Mouse (Mus musculus) cerebellum, adult 18-20 months (tissue): Measurements from ENCODE around the gene Rnd1.
A peak's percentile ranks its signal among the peaks of the same experiment; 100 is the strongest.

Source experiments
- DNase-seq, 2 experiments: peaks; one replicate each; pipeline ENCODE4 v3.0.0; 2021

Gene Rnd1

DNA sequence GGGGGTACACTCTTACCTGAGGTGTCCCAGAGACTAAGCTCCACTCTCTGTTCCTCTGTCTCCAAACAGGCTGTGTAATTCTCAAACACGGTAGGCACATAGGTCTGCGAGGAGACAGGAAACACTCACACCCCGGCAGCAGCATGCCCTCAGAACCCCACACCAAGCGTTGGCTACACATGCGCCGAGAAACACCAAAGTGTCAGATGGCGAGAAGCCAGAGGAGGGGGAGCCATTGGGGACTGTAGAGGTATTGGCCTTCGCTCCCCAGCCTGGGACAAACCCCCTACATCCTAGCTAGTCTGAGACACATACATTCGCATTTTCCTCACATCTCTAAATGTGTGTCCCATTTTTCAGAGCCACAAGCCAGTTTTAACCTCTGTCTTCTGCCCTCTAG is 790 bp downstream of the Rnd1 start:
- peak; percentile 68 to 70 for DNase-seq

DNA sequence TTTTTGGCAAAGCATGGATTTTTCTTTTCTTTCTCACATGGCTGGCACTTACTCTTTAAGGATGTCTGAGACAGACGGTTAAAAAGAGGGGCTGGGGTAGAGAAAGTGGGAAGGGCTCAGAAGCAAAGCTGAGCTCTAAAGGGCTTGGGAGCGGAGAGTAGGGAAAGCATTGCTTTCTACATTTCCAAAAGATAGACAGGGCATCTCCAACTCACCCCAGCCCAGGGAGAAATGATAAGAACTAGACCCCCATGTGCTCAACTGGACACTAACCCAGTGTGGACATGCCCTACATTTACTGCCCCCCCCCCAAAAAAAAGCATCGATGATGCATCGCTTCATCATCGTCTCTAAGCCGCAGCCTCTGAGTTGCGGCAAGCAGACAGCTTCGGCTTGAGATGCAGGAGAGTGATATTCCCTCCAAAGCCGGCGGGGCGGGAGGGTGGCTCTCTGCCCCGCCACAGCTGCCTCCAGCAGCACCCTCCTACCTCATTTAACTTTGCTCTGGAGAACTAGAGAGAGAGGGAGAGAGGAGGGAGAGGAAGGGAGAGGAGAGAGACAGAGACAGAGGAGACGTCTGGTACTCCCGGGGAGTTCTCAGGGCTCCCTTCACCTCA is 1.5 kb downstream of the Rnd1 start:
- DNase-seq: no peak

DNA sequence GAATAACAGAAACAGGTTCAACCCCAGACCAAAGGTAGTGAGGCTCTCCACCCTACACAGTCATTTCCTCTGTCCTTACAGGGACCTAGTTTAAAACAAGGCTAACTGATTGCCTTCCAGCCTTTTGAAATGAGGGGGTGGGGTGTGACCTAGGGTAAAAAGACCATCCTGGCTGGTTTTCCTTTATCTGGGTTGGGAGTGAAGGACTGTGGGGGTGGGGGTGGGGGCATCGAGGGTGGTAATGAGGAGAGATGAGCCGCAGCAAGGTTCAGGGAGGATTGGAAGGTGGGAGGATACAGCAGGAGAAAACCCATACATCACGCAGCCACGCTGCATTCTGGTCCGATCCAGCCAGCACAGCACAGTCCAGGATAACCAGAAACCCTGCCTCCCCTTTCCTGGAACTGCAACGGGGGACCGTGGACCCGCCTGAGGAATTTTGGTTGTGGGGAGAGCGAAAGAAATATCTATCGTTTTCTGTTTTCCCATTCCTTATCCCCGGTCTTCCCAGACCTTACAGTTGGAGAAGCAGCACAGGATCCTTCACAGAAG is 2.2 kb downstream of the Rnd1 start:
- no peak for DNase-seq

DNA sequence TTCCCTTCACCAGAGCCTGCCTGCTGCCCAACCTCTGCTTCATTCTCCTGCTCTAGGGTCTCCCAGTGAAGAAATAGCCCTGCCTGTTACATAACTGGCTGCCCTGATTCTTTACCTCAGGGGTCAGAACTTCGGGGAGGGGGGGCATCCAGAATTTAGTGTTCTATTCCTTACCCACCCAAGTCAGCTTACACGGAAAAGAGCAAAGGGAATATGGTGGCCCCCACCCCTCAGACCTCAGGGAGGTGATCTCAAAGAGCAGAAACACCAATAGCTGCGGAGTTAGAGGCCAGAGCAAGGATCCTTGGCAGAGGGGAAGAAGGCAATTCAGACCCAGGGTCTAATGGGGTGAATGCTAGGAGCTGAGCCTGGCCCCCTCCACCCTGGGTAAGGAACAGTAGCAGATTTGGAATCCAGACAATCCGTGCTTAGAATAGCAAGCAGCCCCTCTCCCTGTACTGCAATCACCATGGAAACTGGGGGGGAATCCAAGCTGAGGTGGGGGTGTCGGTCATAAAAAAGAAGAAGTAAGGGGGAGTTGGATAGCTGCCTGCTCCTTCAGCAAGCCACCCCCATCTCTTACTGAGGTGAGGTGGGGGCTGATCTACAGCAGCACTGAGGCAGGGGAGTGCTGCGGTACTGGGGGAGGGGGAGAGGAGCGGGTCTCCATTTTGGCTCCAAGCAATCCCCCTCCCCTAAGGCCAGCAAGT is 2.8 kb downstream of the Rnd1 start:
- no peak for DNase-seq

DNA sequence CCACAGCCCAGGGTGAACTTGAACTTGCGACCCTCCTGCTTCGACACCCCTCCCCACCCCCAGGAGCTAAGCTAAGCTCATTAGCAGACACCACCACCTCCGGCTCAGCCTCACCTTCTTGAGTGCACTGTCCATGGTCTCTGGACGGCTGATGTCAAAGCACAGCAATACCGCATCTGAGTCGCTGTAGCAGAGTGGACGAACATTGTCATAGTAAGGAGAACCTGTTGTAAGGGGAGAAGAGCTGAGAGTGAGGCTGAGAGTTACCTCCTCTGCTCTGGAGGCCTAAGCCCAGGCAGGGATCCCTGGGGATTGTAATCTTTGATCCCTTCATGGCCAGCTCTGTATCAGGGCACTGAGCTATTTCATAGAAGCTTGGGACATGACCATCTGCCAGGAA is 3.5 kb downstream of the Rnd1 start:
- DNase-seq: no peak

DNA sequence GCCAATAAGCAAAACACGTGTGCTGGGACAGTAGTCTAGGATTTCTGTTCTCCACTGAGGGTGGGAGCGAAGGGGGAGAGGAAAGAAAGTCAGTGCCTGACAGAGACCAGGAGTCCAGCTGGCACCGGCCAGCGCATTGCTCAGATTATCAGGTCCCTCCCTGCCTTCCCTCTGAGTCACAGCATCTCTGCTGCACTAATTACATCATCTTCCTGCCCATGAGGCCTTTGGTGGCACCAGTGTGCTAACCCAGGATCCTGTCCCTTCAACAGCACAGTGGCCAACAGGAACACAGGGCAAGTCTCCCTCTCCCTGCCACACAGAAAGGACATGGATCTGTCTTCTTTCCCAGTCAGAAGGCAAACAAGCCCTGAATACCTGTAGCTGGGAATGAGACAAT is 4.7 kb downstream of the Rnd1 start:
- peak in 1 of 2 experiments; percentile 35 for DNase-seq

DNA sequence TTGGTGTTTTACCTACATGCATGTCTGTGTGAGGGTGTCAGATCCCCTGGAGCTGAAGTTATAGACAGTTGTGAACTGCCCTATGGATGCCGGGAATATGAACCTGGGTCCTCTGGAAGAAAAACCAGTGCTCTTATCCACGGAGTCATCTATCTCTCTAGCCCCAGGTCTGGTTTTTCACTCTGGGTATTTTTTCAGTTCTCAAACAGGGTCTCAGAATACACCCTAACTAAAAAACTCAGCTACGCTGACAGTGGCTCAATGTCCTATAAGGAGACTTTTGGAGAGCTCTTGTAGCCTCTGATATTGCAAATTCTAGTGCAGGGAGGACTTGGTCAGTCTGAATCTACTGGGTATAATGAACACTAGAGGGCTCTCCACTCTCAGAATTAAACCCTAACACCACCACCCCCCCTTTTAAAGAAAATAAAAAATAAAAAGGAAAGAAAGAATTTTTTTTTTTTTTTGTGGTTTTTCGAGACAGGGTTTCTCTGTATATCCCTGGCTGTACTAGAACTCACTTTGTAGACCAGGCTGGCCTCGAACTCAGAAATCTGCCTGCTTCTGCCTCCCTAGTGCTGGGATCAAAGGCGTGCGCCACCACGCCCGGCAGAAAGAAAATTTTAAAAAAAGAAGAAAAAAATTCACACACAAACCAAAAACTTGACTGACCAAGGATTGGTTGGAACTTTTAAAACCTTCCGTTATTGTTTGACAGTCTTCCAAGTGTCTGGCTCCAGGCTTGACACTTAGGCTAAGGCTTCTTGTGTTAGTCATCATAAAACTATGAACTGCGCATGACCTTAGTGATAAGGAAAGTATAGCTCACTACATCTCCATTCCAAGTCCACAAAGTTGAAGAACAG is 13.0 kb downstream of the Rnd1 start:
- DNase-seq: no peak

DNA sequence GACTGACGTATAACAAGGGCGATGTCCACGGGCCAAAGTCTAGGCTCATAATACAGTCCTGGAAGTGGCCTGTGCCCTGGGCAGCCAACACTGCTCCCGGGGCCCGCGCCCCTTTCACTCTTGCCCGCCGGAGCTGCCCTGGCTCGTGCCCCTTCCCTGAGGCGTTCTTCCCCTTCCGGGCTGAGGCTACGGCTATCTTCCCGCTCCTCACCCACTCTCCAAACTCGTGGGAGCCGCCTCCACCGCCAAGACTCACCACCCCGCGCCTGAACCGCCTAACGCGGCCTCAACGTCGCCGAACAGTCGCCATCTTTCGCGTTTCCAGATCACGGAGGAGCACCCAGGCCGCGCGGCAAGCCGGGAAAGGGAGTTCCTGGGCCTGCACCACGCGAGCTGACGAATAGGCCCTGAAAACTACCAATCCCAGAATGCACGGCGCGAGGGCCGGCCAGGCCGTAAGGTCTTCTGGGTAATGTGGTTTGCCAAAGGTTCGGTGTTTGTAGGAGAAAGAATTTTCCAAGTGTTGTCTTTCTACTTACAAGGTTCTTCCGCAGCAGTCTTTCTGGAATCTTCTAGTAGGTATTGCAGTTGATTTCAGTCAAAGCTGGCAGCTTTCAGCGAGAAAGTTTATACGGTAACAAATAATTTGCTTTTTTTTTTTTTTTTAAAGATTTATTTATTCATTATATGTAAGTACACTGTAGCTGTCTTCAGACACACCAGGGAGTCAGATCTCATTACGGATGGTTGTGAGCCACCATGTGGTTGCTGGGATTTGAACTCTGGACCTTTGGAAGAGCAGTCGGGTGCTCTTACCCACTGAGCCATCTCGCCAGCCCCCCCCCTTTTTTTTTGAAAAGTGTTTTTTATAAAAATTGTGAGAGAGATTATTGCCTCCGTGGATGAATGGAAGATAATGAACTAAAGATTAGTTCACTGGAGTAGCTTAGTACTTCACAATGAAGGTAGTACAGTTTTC is 14.4 kb downstream of the Rnd1 start, which contains the start of gene Ddx23:
Ddx23 (minus strand) TSS at position 328 of the 979 bp plus-strand sequence.
- DNase-seq: peak; percentile 95 to 99

DNA sequence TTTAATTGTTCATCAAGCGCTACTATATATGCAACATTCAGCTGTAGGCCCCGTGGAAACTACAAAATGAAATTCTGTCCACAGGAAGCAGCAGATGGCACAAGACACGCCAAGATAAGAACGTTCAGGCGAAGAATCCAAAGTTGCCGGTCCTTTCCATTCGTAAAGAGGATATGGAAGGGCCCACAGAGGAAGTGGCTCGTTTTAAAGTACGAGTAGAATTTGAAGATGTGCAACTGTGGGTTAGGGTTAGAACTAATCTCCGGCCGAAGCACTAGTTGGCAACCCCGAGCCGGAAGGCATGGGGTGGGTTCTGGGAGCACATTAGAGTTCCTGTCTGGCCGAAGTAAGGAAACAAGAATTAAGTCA is 15.1 kb downstream of the Rnd1 start:
- DNase-seq: no peak

DNA sequence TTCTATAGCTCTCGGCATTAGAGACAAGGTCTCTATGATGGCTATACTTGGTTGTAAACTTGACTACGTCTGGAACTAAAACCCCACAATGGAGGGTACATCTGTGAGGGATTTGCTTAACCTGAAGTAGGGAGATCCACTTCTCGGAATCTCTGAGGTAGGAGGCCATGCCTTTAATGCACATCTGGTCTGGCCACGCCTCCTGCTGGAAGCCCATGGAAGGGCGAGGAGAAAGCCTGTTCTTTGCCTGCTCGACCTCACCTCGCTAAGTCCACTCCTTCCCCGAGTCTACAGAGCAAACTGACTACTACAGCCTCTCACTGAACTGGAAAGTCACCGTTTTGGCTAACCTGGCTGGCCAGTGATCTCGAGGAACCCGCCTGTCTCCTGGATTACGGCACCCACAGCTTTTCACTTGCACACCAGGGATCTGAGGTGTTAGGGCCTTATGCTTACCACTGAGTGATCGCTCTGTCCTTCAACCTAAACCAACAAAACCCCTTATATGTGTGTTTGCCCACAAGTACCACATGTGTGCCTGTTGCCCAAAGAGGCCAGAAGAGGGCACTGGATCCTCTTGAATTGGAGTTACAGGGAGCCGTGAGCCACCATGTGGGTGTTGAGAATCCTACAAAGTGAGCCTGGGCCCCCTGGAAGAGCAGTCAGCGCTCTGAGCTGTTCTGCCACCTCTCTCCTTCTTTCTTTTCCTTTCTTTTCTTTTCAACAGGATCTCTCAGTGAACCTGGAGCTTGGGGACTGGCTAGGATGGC is 20.1 kb downstream of the Rnd1 start:
- no peak for DNase-seq

DNA sequence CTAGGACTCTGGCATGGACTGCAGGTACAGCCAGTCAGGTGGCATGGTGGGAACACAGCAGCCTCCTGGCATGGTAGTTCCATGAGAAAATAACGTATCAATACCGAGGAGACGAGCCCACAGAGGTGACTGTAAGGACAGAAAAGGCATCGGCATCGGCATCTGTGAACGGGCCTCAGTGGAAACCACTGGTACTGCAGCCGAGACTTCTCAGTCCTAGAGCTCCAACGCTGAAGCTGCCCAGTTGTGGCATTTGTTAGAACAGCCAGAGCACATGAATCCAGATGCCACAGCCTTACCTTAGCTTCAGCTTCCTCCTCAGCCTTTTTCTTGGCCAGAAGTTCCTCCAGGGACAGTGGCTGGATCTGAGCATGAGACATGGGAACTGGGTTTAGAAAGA is 25.1 kb downstream of the Rnd1 start:
- no peak for DNase-seq

DNA sequence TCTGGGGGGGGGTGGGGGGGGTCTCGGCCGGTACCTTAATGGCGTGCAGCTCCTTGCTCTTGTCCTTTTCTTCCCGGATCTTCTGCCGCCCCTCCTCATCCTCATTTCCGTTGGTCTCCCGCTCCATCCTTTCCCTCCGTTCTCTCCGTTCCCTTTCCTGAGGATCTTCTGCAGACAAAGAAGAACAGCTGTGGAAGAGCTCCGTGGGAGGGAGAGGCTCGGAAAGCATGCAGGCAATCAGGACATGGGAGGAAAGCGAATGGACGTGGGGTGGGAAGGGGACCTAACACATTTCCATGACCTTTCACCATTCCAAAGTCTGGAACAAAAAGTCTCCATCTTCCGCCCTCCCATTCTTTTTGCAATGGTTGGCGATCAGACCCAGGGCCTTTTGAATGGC is 25.8 kb downstream of the Rnd1 start:
- no peak for DNase-seq

DNA sequence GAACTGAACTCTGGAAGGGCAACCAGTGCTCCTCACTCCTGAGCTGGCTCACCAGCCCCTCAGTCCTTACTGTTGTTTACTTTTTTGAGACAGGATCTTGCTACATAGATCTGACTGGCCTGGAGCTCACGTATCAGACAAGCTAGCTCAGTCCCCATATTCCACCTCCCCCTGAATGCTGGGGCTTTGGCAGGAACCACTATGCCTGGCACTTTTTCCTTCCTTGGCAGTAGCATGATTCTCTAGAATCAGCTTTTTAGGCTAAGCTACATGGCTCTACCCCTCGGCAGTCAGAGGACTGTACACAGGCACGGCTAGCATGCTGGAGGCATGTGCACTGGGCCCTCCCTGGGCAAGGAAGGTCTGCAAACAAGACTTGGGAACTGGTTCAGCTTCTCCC is 29.2 kb downstream of the Rnd1 start:
- DNase-seq: no peak

DNA sequence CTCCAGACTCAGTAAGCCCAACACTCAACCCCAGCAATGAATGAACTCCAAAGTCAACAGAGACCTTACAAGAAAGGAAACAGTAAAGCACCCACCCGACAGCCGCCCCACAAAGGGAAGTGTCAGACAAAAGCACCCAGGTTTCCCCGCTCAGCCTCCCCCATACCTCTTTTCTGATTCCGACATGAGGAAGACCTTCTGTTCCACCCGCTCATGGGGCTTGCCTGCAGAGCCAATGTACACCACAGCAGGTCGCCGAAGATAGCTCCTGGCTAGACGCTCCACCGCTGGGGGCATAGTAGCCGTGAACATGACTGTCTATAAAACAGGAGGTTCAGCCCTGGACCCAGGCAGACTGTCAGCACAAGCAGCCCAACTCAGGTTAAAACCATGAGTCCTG is 30.0 kb downstream of the Rnd1 start:
- DNase-seq: no peak

DNA sequence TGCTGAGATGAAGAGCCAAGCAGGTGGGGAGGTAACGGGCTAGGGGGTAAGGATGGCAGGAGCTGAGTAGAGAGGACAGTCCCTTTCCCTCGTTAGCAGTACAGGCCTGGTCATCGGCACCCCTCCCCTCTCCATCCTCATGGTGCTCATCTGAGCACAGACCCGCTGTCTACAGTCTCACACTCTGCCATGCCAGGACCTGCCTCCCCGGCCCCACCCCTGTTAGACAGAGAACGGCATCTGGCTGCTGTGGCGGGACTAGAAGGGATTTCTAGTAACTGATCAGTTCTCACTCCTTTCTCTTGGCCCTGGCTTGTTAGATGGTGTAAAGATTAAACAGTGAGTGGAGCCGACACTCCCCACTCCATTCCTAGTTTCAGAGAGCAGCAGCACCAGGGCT is 30.5 kb downstream of the Rnd1 start:
- DNase-seq: no peak

DNA sequence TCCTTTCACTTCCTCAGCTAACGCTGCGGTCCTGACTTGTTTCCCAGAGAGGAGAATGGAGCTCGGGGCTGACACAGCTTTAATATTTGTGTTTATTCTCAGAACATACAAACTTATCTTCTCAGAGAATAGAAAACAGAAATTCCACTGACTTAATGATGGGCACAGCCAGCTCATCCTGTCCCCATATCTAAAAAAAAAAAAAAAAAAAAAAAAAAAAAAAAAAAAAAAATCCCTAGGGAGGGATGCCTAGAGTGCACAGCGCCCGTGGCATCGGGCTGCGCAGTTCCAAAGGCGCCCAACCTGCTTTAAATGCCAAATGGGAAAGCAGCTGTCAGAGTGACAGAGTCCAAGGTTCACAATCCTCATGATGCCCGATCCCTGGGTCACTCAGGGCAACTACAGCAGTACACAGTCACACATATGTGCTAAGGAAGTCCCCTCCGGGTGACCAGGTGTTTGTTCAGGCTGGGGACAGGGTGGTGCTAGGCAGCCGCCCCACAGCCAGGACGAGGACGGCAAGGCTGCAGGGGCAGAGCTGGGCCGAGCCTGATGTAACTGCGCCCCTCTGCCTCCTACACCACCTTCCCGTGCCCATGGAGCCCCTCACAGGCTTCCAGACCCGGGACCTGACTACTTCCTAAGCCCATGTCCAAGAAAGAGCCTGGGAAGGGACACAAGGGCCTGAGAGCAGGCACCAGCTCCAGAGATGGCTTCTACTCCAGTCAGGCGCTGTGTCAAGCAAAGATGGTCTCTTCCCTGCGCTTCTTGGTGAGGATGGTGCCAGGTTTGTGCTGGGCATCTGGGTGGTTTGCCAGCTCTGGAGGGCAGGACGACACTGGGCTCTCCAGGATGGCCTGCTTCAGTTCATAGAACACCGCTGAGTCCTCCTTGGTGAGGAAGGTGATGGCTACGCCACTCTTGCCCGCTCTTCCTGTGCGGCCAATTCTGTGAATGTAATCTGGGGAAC is 31.9 kb downstream of the Rnd1 start:
- no peak for DNase-seq

DNA sequence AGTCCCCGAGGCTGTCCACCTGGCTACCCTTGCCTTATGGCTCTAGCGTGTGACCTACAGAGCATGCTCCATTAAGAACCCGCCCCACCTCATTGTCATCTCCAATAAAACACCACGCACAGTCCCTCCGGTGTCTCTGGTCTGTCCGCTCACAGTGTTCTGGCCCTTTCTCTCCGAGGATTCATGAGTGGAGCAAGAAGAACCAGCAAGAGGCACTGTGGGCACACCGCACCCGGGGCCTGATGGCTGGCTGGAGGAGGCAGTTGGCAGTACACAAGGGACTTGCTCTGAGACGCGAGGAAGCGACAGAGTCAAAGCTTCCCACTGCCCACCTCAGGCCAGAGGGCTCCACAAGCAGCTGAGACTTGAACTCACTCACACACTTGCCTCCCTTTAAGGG is 32.9 kb downstream of the Rnd1 start:
- no peak for DNase-seq

DNA sequence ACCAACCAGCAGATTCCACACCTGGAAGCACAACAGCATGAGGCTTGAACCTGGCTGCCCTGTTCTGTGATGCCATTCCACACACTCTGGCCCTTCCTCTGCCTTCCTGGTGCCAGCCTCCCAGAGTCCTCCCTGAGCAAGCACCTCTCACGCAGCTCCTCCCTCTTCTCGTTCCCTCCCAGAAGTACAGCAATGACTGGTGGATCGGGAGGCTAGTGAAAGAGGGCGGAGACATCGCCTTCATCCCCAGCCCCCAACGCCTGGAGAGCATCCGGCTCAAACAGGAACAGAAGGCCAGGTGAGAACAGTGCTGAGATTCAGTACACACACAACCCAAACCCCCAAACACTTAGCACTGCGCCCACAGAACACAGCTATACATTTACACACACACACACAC is 37.1 kb downstream of the Rnd1 start:
- DNase-seq: no peak

DNA sequence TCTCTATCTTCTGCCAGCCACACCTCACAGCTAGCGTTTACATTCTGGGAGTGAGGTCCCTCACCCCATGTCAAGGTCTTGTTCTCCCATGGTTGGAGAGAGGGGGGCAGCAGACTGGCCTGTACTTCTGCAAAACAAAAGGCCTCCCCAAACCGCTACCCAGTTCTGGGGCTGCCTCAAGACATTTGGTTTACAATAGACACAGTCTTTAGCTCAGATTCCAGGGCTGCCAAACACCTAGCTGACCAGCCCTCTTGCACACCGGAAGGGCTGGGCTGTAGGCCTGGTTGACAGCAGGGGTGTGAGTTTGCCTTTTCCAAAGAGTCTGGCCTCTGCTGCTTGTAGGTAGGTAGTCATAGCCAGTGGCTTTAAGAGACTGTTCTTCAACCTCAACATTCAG is 40.1 kb downstream of the Rnd1 start:
- no peak for DNase-seq

DNA sequence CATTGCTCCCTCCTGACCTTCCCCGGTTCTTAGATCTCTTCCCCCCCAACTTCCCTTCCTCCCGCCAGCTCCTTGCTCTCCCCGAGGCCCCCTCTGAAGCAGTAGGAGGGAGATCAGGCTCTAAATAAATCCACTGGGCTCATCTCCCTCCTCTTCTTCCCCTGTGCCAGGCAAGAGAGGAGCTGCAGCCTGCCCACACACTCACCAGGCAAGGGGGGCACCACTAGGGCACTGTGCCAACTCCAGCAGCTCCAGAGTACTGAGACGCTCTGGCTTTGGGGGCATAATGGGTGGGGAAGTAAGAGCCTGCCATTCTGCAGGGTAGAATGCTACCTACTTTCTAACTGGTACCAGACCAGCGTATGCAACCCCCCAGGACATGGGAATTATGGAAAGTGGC is 40.7 kb downstream of the Rnd1 start:
- DNase-seq: no peak
